Mouse (Mus musculus) heart, adult 8-10 months (tissue): ENCODE results near the gene Sphk2. TPM values are rescaled to one million over a fixed set of nuclear protein-coding genes. Genes with fewer than 3 reads are reported as not detected.

ENCODE experiments used
- total RNA-seq, 4 experiments: library from RNA; stranded (reverse); gene quantifications; 2 replicates each; pipeline ENCODE4 v1.2.4; 2022

Sphk2 gene
- total RNA-seq, 4 experiments from 2014 or later = 15.3 to 19.3 (median 18.4) TPM

Other genes starting within 250 kb of the Sphk2 start
- not detected for gene Tulp2, start 236.1 kb downstream of the Sphk2 start, total RNA-seq
- 1 to 10 TPM; 3.8 to 8.5 (median 7.6) TPM for gene Gm45808, start 231.2 kb downstream of the Sphk2 start, total RNA-seq
- 10 to 100 TPM; 10.2 to 12.8 (median 11.5) TPM for gene Dhdh, start 229.2 kb downstream of the Sphk2 start, total RNA-seq
- 100 to 1,000 TPM; 130 to 149 (median 139) TPM for gene Nucb1, start 207.6 kb downstream of the Sphk2 start, total RNA-seq
- 10 to 100 TPM; 21.9 to 31.6 (median 28.0) TPM for gene Ppp1r15a, start 191.7 kb downstream of the Sphk2 start, total RNA-seq
- gene Plekha4, start 191.7 kb downstream of the Sphk2 start, total RNA-seq = 1 to 10 TPM; 2.6 to 4.2 (median 3.0) TPM
- gene Hsd17b14, start 163.1 kb downstream of the Sphk2 start, total RNA-seq = 1 to 10 TPM in 3 of 4 experiments, under 1 TPM in 1; 0.40 to 2.0 (median 1.1) TPM
- 100 to 1,000 TPM; 295 to 316 (median 308) TPM for gene Bcat2, start 147.8 kb downstream of the Sphk2 start, total RNA-seq
- gene Fgf21, start 102.5 kb downstream of the Sphk2 start, total RNA-seq = not detected
- gene Fut1, start 100.7 kb downstream of the Sphk2 start, total RNA-seq = not detected
- under 1 TPM; 0.20 to 0.53 (median 0.35) TPM for gene Izumo1, start 96.2 kb downstream of the Sphk2 start, total RNA-seq
- gene Rasip1, start 90.5 kb downstream of the Sphk2 start, total RNA-seq = 10 to 100 TPM; 17.8 to 27.2 (median 26.2) TPM
- gene Mamstr, start 78.0 kb downstream of the Sphk2 start, total RNA-seq = 1 to 10 TPM; 2.0 to 5.9 (median 5.1) TPM
- gene Fut2, start 51.6 kb downstream of the Sphk2 start, total RNA-seq = 1 to 10 TPM in 1 of 4 experiments, under 1 TPM in 3; 0.19 to 1.5 (median 0.58) TPM
- gene Ntn5, start 34.0 kb downstream of the Sphk2 start, total RNA-seq = under 1 TPM in 2 of 4 experiments, not detected in 2; 0.22 to 0.25 TPM
- under 1 TPM in 3 of 4 experiments, not detected in 1; 0.16 to 0.25 (median 0.23) TPM for gene Sec1, start 23.6 kb downstream of the Sphk2 start, total RNA-seq
- 1 to 10 TPM; 5.5 to 8.7 (median 8.1) TPM for gene Car11, start 18.2 kb downstream of the Sphk2 start, total RNA-seq
- 100 to 1,000 TPM in 3 of 4 experiments, 10 to 100 TPM in 1; 72.2 to 183 (median 152) TPM for gene Dbp, start 12.9 kb downstream of the Sphk2 start, total RNA-seq
- gene Rpl18, start 2.5 kb downstream of the Sphk2 start, total RNA-seq = 100 to 1,000 TPM; 552 to 697 (median 598) TPM
- gene Fam83e, start 3.2 kb upstream of the Sphk2 start, total RNA-seq = under 1 TPM; 0.19 to 0.55 (median 0.44) TPM
- gene Spaca4, start 7.8 kb upstream of the Sphk2 start, total RNA-seq = not detected
- under 1 TPM in 1 of 4 experiments, not detected in 3; 0.22 TPM for gene Lmtk3, start 65.7 kb upstream of the Sphk2 start, total RNA-seq
- gene Sult2b1, start 66.7 kb upstream of the Sphk2 start, total RNA-seq = not detected
- 10 to 100 TPM; 54.0 to 65.5 (median 62.1) TPM for gene Cyth2, start 96.6 kb upstream of the Sphk2 start, total RNA-seq
- gene Kcnj14, start 106.8 kb upstream of the Sphk2 start, total RNA-seq = 1 to 10 TPM in 3 of 4 experiments, under 1 TPM in 1; 0.87 to 6.1 (median 3.1) TPM
- gene Grwd1, start 112.9 kb upstream of the Sphk2 start, total RNA-seq = 10 to 100 TPM; 10.2 to 16.0 (median 13.6) TPM
- 100 to 1,000 TPM; 115 to 134 (median 127) TPM for gene Kdelr1, start 154.8 kb upstream of the Sphk2 start, total RNA-seq
- gene Grin2d, start 160.4 kb upstream of the Sphk2 start, total RNA-seq = 1 to 10 TPM; 1.1 to 2.2 (median 1.3) TPM
- not detected for gene Syngr4, start 178.7 kb upstream of the Sphk2 start, total RNA-seq
- 100 to 1,000 TPM; 115 to 143 (median 126) TPM for gene Tmem143, start 178.9 kb upstream of the Sphk2 start, total RNA-seq
- 10 to 100 TPM; 17.3 to 24.6 (median 22.3) TPM for gene Emp3, start 203.4 kb upstream of the Sphk2 start, total RNA-seq
- gene Ccdc114, start 206.1 kb upstream of the Sphk2 start, total RNA-seq = 1 to 10 TPM in 3 of 4 experiments, under 1 TPM in 1; 0.66 to 1.4 (median 1.2) TPM